Mouse (Mus musculus): Measurements from ENCODE around the gene F9. TPM values are rescaled to one million over a fixed set of nuclear protein-coding genes. Genes with fewer than 3 reads are reported as not detected.

F9 gene
- polyA plus RNA-seq, 1 experiment from 2014 or later, result not detected

GRCm38 (mm10) chrX:60054745-60055144, 55.5 kb downstream of the F9 start:
- 83% methylated on average over 1 of the region's 1 CpGs for WGBS
- Histone ChIP-seq H3K9me3 (ENCODE audit: control insufficient read depth, low read length) (no peaks in the 10 kb centered on the region), H3K36me3 (ENCODE audit: control insufficient read depth, insufficient read depth, low read length) (no peaks in the 10 kb centered on the region), H3K4me1 (replicated peaks; ENCODE audit: control insufficient read depth, insufficient read depth, low read length) (no peaks in the 10 kb centered on the region), H3K9ac (ENCODE audit: low read length) (no peak overlapping the region), H3K27me3 (replicated peaks; ENCODE audit: control insufficient read depth, insufficient read depth, low read length) (no peaks in the 10 kb centered on the region), H3K27ac (ENCODE audit: low read depth) (no peak overlapping the region), H3K4me3 (ENCODE audit: low read depth, low read length) (no peak overlapping the region), H3K4me2 (ENCODE audit: low read length) (no peak overlapping the region)
- no peak for DNase-seq (ENCODE audit: low spot score)
- ATAC-seq (replicated peaks; ENCODE audit: low FRiP score, low TSS enrichment, low read depth), result peak; percentile 59

GRCm38 (mm10) chrX:60055185-60055584, 55.9 kb downstream of the F9 start:
- Histone ChIP-seq H3K9ac (ENCODE audit: low read length) (no peak overlapping the region), H3K27me3 (replicated peaks; ENCODE audit: control insufficient read depth, insufficient read depth, low read length) (no peaks in the 10 kb centered on the region), H3K9me3 (ENCODE audit: control insufficient read depth, low read length) (no peaks in the 10 kb centered on the region), H3K36me3 (ENCODE audit: control insufficient read depth, insufficient read depth, low read length) (no peaks in the 10 kb centered on the region), H3K27ac (ENCODE audit: low read depth) (no peak overlapping the region), H3K4me3 (ENCODE audit: low read depth, low read length) (no peak overlapping the region), H3K4me2 (ENCODE audit: low read length) (no peak overlapping the region), H3K4me1 (replicated peaks; ENCODE audit: control insufficient read depth, insufficient read depth, low read length) (no peaks in the 10 kb centered on the region)
- WGBS, result 56% methylated on average over 9 of the region's 9 CpGs
- DNase-seq (ENCODE audit: low spot score), result no peak
- peak; percentile 97 for ATAC-seq (replicated peaks; ENCODE audit: low FRiP score, low TSS enrichment, low read depth)

GRCm38 (mm10) chrX:60075359-60075758, 76.1 kb downstream of the F9 start:
- H3K36me3 ChIP-seq (ENCODE audit: control insufficient read depth, insufficient read depth, low read length), result no peaks in the 10 kb centered on the region
- no peak overlapping the region for H3K4me2 ChIP-seq (ENCODE audit: low read length)
- DNase-seq (ENCODE audit: low spot score) (no peak), ATAC-seq (replicated peaks; ENCODE audit: low FRiP score, low TSS enrichment, low read depth) (no peak)
- no peak overlapping the region for H3K4me3 ChIP-seq (ENCODE audit: low read depth, low read length)
- H3K27ac ChIP-seq (ENCODE audit: low read depth), result no peak overlapping the region
- H3K9me3 ChIP-seq (ENCODE audit: control insufficient read depth, low read length), result no peaks in the 10 kb centered on the region
- H3K4me1 ChIP-seq (replicated peaks; ENCODE audit: control insufficient read depth, insufficient read depth, low read length), result no peaks in the 10 kb centered on the region
- no peaks in the 10 kb centered on the region for H3K27me3 ChIP-seq (replicated peaks; ENCODE audit: control insufficient read depth, insufficient read depth, low read length)
- WGBS, result 86% methylated on average over 1 of the region's 1 CpGs
- no peak overlapping the region for H3K9ac ChIP-seq (ENCODE audit: low read length)

Other genes starting within 250 kb of the F9 start
- 0.38 and 1.0 TPM in 2 replicates for gene Mcf2, start 179.6 kb downstream of the F9 start, polyA plus RNA-seq (2014; fragmentation: Nextera tagmentation; extraction: Ambion mirVana)